Mouse (Mus musculus) gastrocnemius, adult 18-20 months (tissue): ENCODE data around the gene Slc22a17. TPM values are rescaled to one million over a fixed set of nuclear protein-coding genes. Genes with fewer than 3 reads are reported as not detected.

Experiments used
- DNase-seq: peaks from one replicate; pipeline ENCODE4 v3.0.0; 2021; ENCODE audit warnings: low spot score
- total RNA-seq, 2 experiments: library from RNA; stranded (reverse); gene quantifications; 2 replicates each; pipeline ENCODE4 v1.2.3; 2021

Slc22a17 gene
- total RNA-seq, 2 experiments from 2014 or later = 1.2 to 1.3 TPM

DNA sequence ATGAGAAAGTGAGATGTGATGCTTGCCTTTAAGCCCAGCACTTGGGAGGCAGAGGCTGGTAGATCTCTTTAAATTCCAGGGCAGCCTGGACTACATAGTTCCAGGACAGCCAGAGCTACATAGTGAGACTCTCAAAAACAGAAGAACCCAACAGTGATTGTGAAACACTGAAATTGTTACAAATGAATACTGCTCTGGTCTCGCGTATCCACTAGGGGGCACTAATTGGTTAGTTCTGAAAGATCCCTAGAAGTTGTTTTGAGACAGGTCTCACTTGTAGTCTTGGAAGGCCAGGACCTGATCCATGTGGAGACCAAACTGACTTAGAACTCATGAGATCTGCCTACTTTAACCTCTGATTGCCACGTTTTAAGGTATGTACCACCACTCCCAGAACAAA lies 12.5 kb downstream of the Slc22a17 start:
- DNase-seq = peak; percentile 79

DNA sequence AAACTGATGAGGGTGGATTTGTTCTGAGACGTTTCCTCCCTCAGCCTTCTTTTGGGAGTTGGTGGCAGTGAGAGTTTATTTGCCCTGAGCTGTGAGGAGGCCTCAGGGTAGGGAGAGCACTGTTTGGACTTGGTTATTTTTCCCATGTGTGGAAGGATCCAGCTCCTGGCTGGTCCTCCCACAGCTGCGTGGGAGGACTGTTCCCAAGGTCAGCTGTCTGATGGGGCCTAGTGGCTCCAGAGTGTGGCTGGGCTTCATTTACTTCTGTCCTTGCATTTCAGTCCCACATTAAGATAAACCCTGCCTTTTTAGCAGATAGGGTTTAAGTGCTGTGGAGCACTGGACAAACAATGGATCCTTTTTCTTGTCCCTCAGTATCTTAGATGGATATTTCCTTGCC lies 15.5 kb downstream of the Slc22a17 start:
- DNase-seq = no peak

DNA sequence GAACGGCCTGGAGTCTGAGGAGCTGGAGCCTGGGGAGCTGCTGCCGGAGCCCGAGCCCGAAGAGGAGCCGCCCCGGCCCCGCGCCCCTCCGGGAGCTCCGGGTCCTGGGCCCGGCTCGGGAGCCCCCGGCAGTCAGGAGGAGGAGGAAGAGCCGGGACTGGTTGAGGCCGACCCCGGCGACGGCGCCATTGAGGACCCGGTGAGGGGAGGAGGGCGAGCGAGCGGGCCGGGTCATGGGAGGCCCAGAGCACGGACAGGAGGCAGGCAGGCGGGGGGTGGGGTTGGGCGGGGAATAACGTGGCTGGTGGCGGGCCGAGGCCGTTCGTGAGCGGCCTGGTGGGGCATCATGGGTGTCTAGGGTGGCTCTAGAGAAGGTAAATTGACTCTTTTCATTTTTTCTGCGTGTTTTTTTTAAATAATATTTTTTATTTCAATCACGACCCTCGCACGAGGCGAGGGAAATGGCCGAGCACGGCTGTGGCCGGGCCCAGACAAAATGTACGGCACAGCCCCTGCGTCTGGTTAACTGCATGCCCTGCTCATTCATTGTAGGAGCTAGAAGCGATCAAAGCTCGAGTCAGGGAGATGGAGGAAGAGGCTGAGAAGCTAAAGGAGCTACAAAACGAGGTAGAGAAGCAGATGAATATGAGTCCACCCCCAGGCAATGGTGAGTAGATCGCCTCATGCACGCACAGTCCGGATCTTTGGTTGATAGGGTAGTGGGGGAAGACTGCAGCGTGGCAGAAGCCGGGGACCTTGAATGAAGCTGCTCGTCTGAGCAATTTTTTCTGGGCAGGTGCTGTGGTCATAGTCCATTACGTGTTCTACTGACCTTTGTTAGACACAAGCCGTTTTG lies 18.4 kb downstream of the Slc22a17 start:
- peak; percentile 58 for DNase-seq

DNA sequence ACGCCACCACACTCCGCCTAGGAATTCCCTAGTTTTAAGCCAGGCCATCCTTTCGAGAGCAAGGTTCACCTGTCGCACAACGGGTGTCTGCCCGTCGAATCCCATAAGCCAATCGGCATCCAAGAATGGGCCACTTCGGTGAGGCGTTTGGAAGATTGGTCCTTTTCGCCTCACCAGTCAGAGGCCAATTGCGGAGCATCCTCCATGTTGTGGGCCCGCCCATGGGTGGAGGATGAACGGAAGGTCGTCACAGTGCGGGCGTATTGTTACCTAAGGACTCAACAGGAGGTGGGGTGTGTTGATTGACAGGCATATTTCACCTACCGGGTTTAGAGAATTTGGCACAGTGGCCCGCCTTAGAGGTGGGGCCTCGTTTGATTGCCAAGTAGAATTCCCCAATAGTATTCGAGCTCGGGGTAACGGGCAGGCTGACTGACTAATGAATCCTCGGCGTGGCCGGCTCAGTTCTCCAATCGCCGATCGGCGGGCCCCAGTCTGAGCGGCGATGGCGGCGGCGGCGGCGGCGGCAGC lies 19.2 kb downstream of the Slc22a17 start:
- DNase-seq = peak; percentile 99

DNA sequence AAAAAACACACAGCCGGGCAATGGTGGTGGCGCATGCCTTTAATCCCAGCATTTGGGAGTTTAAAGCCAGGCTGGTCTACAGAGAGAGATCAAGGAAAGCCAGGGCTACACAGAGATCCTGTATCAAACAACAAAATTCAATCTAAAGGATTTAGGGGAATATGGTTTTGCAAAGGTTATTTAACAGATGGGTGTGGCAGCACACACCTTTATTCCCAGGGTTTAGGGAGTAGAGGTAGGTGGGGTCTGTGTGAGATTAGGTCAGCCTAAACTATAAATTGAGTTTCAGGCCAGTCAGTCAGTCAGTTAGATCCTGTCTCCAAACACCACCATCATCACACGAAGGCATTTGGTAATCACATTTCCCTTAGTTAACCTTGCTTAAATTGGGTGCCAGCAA lies 20.7 kb downstream of the Slc22a17 start, which contains the start of gene Pabpn1:
Gene Pabpn1, plus strand, starts transcription at position 301 of the 400 bp plus-strand sequence.
- no peak for DNase-seq

DNA sequence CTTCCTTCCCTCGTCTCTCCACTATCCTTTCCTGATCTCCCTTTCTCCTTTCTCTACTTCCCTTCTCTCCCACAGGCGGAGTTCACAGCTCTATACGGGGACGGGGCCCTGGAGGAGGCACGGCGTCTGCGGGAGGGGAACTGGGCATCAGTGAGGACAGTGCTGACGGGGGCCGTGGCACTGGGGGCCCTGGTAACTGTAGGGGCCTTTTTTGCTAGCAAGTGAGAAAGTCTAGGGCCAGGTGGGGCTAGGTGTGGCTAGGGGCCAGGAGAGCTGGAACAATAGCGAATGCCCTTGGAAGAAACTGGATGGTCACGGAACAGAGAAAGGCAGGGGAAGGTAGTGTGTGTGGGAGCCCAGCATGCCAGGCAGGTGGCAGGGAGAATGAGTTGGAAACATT lies 27.6 kb downstream of the Slc22a17 start:
- no peak for DNase-seq

DNA sequence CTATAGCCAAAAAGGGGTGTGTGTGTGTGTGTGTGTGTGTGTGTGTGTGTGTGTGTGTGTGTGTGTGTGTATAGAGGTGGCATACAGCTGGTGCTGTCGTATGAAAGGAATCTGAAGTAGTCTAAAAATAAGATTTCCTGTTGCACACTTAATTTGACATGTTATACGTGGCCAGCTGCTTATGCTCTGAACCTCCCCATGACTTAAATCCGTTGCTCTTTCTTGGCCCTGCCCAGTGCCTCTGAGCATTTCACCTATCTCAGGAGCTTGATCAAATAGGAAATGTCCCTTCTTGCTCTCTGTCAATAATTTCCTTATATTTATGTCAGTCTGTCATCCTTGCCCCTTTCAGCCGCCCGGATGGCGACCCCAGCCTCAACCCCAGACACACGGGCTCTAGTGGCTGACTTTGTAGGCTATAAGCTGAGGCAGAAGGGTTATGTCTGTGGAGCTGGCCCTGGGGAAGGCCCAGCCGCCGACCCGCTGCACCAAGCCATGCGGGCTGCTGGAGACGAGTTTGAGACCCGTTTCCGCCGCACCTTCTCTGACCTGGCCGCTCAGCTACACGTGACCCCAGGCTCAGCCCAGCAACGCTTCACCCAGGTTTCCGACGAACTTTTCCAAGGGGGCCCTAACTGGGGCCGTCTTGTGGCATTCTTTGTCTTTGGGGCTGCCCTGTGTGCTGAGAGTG lies 28.8 kb downstream of the Slc22a17 start:
- no peak for DNase-seq

DNA sequence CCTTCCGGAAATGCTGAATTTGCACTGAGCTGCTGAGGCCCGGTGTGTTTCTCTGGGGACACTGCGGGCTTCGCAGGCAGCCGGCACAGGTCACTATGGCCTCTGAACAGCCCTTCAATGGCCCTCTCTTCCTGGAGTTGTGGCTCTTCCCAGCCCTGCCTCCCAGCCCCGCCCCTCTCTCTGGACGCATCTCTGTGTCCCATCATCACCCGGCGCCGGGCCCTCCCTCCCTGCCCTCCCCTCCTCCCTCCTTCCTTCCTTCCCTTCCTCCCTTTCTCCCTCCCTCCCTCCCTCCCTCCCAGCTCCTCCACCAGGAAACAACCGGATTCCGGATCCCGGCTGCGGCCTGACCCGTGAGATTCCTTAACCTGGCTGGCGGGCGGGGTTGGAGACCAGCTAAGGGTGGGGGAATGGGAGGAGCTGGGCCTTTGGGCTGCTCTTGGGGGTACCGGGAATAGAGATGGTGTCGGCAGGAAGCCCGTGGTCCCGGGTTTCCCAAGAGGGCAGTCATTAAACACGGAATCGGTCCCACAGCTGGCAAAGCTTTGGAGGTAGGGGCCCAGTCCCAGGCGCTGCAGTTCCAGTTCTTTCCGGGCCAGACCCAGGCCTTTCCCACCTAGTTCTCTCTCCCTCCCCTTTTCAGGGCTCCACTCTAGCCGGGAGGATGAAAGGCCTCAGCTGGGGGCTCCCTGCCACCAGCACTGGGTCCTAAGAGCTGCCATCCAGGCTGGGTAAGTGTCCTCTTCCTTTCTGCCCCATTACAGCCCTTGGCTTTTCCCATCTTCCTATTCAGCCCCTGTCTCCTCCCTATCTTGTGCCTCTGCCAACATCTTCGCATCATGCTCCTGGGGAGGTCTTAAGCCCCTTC lies 29.5 kb downstream of the Slc22a17 start, which contains the start of the genes Bcl2l2 and Gm20521:
Gene Bcl2l2, plus strand, starts transcription at position 224 of the 868 bp plus-strand sequence.
Gene Gm20521, plus strand, starts transcription at position 288 of the 868 bp plus-strand sequence.
- DNase-seq = peak; percentile 83

DNA sequence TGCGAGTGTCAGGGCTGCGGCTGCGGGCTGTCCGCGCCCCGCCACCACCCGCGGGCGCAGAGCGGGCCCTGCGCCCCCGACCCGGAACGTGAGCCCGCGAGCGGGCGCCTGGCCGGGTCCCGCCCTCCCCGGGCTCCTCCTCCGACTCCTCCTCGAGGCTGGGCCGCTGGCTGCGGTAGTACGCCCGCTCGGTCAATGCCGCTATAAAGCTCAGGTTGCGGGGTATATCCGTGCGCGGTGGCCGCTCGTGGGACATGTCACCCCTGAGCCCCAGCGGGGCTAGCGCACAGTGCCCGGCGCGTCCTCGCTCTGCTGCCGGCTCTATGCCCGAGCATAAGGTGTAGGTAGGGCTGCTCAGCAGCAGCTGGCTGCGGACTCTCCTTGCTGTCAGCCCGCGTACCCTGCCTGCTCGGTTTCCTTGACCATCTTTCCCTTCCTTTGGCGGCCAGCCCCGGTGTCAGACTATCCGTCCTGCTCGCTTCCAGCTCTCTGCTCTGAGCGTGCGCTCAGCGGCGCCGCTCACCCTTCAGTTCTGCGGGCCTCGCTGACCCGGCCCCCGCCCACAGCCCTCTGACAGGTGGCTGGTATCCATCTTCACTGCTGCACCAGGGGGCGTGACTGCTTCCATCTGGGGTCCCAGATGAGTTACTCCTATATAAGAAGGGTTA lies 35.8 kb downstream of the Slc22a17 start, which contains the start of gene Ppp1r3e:
Gene Ppp1r3e, minus strand, starts transcription at position 503 of the 668 bp plus-strand sequence.
- peak; percentile 60 for DNase-seq

DNA sequence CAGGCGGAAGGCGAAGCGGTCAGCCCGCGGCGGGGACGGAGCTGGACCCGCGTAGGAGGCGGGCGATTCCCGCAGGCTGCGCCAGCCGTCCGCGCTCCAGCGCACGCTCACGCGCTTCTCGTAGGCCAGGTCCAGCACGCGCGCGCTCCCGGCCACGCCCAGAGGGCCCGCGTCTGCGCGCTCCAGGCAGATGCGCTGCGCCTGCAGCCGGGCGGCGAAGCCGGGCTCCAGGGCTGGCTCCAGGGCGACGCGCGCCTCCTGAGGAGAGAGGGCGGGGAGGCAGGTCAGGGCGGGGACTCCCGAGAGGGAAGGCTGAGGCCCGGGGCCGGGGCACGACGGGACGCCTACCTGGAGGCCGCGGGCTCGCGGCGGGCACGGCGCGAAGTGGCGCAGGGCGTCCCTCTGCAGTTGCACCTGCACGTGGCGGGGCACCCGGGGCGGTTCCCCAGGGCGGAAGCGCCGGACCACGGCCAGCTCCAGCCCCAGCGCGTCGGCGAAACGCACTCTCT lies 36.3 kb downstream of the Slc22a17 start:
- DNase-seq = peak; percentile 86

DNA sequence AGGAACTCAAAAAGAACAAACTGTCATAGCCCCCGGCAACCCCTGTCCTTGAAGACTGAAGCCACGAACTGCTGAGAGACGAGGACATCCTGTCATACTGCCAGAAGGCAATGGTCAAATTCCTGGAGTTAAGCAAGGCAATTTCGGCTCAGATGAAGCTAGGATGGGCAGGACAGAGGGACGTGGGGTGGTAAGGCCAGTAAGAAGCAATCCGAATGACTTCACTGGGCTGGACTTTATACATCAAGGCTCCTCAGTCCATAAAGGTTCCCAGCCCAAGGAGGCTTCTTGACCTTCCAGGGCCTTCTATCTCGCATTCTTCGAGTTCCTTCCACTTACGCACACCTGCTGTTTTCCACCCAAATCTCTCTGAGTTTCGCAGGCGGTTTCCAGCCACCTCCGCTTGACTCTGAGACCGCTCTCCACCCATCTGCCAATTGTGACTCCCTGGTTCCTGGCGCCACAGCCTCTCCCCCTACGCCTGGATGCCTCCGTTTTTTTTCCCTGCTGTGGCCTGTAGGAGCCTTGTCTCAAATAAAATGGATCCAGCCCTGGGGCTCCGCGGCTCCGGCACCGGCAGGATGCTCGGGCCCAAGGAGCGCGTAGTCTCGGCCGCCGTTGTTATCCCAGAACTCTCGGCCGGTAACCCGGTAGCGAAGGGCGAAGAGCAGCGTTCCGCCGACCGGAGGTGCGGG lies 36.9 kb downstream of the Slc22a17 start:
- DNase-seq = no peak

DNA sequence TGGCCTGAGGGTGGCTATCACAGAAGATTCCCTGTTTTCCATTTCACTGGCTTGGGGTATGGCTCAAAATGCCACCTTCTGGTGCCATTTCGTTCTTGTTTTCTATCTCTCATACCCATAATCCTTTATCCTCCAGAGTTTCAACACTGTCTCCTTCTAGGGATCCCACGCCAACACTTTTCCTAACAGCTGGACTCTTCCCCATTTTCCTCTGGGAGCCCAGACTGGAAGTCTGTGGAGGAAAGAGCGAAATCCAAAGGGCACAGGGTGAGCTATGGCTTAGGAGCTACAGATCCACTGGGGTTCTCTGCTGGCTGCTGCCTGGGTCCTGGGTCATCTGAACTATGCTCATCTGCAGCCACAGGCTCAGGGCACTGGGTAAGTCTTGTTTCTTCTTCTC lies 38.8 kb downstream of the Slc22a17 start:
- DNase-seq = no peak

DNA sequence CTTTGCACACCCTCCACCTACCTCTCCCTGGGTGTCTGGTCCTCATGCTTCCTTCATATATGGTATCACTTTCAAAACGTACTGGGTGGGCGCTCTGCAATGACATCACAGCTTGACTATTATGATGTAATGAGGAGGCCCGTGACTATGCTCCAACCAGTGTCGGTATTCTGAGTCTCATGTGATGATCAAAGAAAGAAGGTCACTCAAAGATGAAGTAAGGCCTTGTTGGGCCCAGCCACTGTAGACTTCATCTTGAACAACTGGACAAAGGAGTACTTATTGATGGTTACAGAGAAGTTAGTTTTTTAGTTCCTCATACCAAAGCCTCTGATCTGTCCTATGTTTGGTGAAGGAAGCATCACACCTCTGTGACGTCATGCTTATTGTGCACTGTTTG lies 42.1 kb downstream of the Slc22a17 start, which contains the start of gene Homez:
Gene Homez, minus strand, starts transcription at position 101 of the 400 bp plus-strand sequence.
- DNase-seq = no peak

DNA sequence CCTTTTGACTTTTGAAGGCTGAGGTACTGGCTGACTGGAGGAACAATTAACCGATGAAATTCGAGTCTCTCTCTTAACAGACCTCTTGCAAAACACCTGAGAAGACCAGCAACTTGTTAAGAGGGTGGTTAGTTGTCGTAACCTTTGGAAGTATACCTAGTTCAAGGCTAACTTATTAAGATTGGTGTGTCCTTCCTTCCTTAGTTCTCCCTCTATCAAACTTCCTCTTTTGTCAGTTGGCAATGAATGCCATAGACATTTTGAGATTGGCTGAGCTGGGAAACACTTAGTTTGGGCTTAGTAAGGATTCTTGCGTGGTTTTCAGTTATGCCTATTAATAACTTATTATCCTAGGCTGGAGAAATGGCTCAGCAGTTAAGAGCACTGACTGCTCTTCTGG lies 44.9 kb downstream of the Slc22a17 start:
- DNase-seq = no peak

DNA sequence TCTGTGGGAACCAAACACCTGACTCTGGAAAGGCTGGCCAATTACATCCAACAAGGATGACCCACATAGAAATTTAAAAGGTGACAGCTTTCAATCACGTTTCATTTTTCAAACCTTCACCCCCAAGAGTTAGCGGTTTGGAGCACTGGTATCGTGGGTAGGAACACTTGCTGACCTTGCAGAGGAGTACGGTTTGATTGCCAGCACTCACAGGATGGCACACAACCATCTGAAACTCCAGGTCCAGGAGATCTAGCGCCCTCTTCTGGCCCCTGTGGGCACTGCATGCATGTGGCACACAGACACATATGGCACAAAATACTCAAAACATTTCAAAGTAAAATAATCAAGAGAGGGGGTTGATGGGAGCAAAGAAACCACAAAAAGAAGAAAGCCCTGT lies 46.0 kb downstream of the Slc22a17 start:
- no peak for DNase-seq

DNA sequence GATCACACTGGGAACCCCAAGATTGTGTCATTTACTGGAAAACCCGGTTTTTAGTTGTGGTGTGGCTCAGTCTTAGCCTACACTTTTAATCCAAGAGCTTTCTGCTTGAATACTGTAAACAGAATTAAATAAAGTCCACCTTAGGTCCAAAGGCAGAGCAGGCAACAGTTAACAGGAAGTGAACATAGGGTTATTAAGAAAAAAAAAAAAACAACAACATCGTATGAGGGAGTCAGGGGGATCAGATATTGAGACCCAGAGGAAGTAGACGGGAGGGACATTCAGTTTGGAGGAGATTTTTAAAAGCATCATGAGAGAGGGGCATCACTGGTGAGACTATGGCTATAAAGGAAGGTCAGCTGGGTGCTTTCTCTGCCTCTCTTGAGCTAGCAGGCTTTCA lies 46.7 kb downstream of the Slc22a17 start:
- no peak for DNase-seq

DNA sequence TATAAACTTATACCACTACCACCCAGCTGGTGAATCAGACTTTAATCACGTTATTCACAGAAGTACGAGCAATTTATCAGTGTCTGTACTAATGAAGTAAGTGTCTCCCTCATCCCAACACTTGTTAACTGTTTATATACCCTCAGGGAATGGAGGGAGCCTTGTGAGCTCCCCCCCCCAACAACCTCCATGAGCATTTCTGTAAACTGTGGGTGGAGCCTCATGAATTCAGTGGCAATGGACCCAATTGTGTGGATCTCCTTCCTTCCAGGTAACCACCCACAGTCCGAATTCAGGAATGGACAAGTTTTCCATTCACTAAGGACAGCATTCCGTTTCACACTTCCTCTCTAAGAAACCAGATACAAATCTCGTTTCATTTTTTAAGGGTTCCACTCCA lies 47.3 kb downstream of the Slc22a17 start:
- no peak for DNase-seq

DNA sequence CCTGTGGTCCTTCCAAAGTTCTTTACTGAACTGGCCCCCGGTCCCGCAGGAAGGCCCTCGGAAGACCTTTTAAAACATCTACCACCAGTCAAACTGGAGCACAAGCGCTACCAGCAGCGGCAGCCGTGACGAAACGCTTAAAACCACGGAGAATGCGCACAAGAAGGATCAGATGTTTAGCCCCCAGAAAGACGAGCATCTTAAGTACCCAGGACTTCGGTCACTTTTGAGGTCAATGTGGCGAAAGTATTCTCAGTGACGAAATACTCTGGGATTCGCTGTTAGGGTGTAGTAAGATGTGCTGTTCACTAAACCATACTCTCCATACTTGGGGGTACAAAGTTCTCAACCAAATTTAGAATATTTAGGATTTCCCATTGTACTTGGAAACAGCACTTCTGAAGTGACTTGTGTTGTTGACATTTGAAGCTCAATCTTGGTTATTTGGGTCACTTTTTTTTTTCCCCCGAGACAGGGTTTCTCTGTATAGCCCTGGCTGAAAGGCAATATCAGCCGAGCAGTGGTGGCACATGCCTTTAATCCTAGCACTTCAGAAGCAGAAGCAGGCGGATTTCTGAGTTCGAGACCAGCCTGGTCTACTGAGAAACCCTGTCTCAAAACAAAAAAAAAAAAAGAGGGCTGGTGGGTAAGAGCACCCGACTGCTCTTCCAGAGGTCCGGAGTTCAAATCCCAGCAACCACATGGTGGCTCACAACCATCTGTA lies 48.5 kb downstream of the Slc22a17 start:
- no peak for DNase-seq
